Mouse (Mus musculus): ENCODE data around the gene Tram2. TPM values are rescaled to one million over a fixed set of nuclear protein-coding genes. Genes with fewer than 3 reads are reported as not detected.

Gene Tram2
- polyA plus RNA-seq, 1 experiment from 2014 or later: 6.4 TPM

DNA sequence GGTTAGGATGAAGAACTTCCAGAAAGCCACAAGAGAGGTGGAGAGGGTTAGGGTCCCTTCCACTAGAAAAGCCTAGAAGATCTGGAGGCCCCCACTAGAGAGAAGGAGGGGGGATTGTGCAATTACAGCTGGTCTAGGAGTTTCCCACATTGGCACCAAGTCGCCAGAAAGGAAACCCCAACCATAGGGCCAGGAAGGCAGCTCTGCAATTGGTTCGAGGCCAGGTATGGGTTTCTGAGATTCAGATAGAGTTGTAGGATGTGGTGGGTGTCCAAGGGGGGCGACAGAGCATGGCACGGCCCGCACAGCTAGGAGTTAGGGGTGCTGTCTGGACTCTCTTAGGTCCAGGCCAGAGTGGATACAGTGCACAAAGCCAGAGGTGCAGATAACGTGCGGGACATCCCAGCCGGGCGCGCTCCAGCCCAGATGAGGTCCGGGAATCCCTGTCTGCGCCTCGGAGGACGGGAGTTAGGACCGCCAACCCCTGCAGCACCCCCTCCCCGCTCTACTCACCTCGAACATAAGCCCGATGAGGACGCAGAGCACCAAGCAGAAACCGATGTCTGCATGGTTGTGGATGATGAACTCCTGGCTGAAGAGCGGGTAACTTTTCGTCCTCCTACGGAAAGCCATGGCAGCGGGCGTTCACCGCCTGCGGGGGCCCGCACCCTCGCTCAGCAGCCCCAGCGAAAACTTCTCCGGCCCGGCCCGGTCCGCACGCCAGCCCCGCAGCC, 381 bp downstream of the Tram2 start:
- Histone ChIP-seq H3K27me3 (replicated peaks) (no peaks in the 10 kb centered on the region), H3K4me3 (replicated peaks) (peak overlapping the region; percentile 68), H3K9ac (peak overlapping the region; percentile 71), H3K4me2 (replicated peaks) (peak overlapping the region; percentile 68), H3K9me3 (no peaks in the 10 kb centered on the region), H3K27ac (peak overlapping the region; percentile 55; the same call in 1 of the 2 replicates), H3K4me1 (replicated peaks) (peaks cover 42% of the 10 kb centered on the region), H3K36me3 (no peaks in the 10 kb centered on the region)
- under 1% methylated on average over 36 of the region's 36 CpGs for WGBS
- ATAC-seq: peak; percentile 63

DNA sequence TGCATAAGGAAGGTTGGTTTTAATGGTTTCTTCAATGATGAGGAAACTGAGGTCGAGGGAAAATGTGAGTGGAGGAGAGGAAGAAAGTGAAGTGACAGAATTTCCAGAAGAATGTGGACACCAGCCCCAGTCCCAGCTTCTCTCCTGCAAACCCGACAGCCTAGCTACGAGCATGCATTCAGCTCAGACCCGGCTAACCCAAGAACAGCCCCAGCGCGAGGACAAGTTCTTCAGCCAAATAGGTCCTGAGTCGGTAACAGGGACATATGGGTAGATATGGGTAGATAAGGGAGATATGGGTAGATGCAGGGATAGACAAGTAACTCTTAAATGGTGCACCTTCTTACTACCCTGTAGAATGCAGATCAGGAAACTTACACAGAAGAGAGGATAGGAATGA, 1.4 kb downstream of the Tram2 start:
- no peaks in the 10 kb centered on the region for H3K36me3 ChIP-seq
- H3K9me3 ChIP-seq: no peaks in the 10 kb centered on the region
- ATAC-seq: no peak
- H3K4me2 ChIP-seq (replicated peaks): peak overlapping the region; percentile 68
- peak overlapping the region; percentile 68 for H3K4me3 ChIP-seq (replicated peaks)
- H3K9ac ChIP-seq: peak overlapping the region; percentile 71; the same call in 1 of the 2 replicates
- WGBS: 56% methylated on average over 7 of the region's 7 CpGs
- no peaks in the 10 kb centered on the region for H3K27me3 ChIP-seq (replicated peaks)
- no peak overlapping the region for H3K27ac ChIP-seq
- H3K4me1 ChIP-seq (replicated peaks): peaks cover 51% of the 10 kb centered on the region

DNA sequence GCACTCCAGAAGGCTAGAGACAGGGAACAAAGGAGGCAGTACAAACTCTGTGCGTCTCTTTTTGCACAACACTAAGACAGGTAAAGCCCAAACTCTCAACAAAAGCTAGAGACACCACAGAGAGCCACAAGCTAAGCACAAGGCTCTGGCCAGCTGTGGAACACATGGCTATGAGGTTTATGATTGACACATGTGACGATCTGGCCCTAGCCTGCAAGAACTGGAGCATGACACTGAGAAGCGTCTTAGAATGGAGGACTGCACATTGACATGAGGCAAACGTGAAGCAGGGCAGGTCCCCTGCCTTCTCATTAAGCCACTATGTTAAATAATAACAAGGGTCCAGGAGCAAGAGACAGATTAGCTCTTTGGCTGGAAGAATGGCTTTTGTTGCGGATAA, 1.8 kb downstream of the Tram2 start:
- no peaks in the 10 kb centered on the region for H3K27me3 ChIP-seq (replicated peaks)
- no peak for ATAC-seq
- H3K4me3 ChIP-seq (replicated peaks): peak overlapping the region; percentile 68
- H3K27ac ChIP-seq: no peak overlapping the region
- H3K36me3 ChIP-seq: no peaks in the 10 kb centered on the region
- no peaks in the 10 kb centered on the region for H3K9me3 ChIP-seq
- H3K4me1 ChIP-seq (replicated peaks): peaks cover 51% of the 10 kb centered on the region
- H3K4me2 ChIP-seq (replicated peaks): peak overlapping the region; percentile 68
- WGBS: 55% methylated on average over 5 of the region's 5 CpGs
- H3K9ac ChIP-seq: no peak overlapping the region

DNA sequence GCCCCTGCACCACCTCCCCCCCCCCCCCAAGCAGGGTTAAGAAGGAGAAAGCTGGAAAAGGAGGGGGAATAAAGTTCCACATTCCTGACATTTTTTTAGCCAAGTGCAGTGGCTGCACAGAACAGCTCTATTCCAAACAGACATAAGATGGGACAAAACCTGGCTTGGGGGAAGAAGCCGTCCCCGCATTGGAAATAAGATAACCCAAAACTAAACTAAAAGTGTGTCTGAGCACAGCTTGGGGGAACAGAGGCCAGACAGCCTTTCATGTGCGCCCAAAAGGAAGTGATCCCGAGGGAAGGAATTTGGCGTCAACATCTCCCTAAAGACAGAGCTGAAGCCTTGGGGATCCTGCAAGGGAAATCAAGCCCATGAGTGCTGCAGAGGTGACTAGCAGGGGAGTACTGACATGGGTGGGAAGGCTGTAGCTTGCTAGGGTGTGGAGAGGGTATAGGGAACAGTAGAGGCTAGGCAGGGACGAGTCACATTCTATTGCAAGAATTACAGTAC, 3.0 kb downstream of the Tram2 start:
- Histone ChIP-seq H3K9me3 (no peaks in the 10 kb centered on the region), H3K36me3 (no peaks in the 10 kb centered on the region), H3K4me2 (replicated peaks) (peak overlapping the region; percentile 68), H3K27ac (peak overlapping the region; percentile 58), H3K4me1 (replicated peaks) (peaks cover 51% of the 10 kb centered on the region), H3K27me3 (replicated peaks) (no peaks in the 10 kb centered on the region), H3K4me3 (replicated peaks) (peak overlapping the region; percentile 11), H3K9ac (no peak overlapping the region)
- 24% methylated on average over 6 of the region's 6 CpGs for WGBS
- no peak for ATAC-seq

DNA sequence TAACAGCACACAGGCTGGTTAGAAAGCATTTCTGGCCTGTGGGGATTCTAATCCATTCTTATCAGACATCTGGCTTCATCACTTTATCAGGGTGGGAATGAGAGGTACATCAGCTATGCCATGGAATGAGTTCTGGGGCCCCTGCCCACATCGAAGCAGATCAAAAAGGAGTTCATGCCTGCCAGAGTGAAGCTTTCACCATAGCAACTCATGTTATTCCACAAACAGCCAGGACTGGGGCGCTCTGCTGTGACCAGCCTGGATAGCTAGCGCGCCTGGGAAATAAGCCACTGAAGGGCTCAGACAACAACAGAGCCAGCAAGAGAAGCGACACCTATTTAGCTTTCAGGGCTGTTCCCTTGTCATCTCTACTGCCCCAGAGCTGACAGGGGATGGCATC, 4.8 kb downstream of the Tram2 start:
- Histone ChIP-seq H3K4me2 (replicated peaks) (0 out of 2 replicates have a peak overlapping the region, but pooled peaks have one; percentile 4), H3K27ac (no peak overlapping the region; the same call in 1 of the 2 replicates), H3K27me3 (replicated peaks) (no peaks in the 10 kb centered on the region), H3K9ac (no peak overlapping the region), H3K4me3 (replicated peaks) (no peak overlapping the region), H3K36me3 (no peaks in the 10 kb centered on the region), H3K4me1 (replicated peaks) (peaks cover 56% of the 10 kb centered on the region), H3K9me3 (no peaks in the 10 kb centered on the region)
- WGBS: 75% methylated on average over 5 of the region's 5 CpGs
- no peak for ATAC-seq

DNA sequence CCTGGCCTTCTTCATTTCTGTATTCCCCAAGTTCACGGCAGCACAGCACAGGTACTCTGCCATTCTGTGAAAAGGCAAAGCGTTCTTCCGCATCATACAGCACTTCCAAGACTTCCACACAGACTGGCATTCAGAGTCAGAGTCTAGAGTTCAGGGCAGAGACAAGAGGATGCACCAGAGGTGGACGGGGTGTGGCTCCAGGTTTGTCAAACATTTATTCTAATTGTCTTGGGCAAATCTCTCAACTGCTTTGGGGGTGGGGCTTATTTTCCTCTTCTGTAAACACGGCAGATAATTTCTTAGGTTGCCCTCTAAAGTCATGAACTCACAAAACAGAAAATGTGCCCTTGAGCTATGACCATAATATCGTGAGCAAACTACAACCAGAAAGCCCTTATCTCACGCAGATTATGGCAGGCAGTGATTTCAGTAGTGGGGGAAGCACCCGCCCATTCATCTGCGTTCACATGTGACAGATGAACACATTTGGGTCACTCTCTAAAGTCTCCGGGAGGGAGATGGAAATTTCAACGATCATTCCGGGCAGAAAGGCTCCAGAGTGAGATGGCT, 6.1 kb downstream of the Tram2 start:
- peaks cover 58% of the 10 kb centered on the region for H3K4me1 ChIP-seq (replicated peaks)
- peak overlapping the region; percentile 9 for H3K4me2 ChIP-seq (replicated peaks)
- ATAC-seq: peak; percentile 64

DNA sequence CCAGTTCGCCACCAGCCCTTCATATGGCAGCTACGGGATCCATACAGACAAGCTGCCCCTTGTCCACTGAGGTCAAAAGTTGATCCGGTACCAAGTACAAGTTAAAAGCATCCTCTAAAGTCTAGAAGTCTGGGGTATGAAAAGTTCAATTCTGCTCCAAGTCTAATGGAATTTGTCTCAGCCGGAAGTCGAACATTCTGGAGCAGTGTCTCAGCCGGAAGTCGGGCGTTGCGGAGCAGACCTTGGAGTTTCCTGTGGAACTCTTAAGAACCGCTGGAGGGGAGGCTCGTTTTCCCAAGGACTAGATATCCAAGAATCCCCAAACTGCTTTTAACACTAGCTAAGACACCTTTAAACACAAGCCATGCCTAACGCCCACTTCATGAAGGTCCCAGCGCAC, 8.4 kb downstream of the Tram2 start:
- no peaks in the 10 kb centered on the region for H3K9me3 ChIP-seq
- H3K4me2 ChIP-seq (replicated peaks): no peak overlapping the region
- peaks cover 3% of the 10 kb centered on the region; the same call in 1 of the 2 replicates for H3K36me3 ChIP-seq
- 0 out of 2 replicates have a peak overlapping the region, but pooled peaks have one; percentile 22 for H3K27ac ChIP-seq
- H3K4me1 ChIP-seq (replicated peaks): peaks cover 40% of the 10 kb centered on the region
- H3K4me3 ChIP-seq (replicated peaks): no peak overlapping the region
- no peaks in the 10 kb centered on the region for H3K27me3 ChIP-seq (replicated peaks)
- no peak overlapping the region for H3K9ac ChIP-seq
- 64% methylated on average over 13 of the region's 13 CpGs for WGBS
- no peak for ATAC-seq

More for the DNA sequence above, 6.1 kb downstream of the Tram2 start:
- Histone ChIP-seq H3K36me3 (no peaks in the 10 kb centered on the region), H3K9me3 (no peaks in the 10 kb centered on the region), H3K27ac (no peak overlapping the region), H3K4me3 (replicated peaks) (no peak overlapping the region), H3K9ac (no peak overlapping the region), H3K27me3 (replicated peaks) (no peaks in the 10 kb centered on the region)
- WGBS: 62% methylated on average over 12 of the region's 12 CpGs

DNA sequence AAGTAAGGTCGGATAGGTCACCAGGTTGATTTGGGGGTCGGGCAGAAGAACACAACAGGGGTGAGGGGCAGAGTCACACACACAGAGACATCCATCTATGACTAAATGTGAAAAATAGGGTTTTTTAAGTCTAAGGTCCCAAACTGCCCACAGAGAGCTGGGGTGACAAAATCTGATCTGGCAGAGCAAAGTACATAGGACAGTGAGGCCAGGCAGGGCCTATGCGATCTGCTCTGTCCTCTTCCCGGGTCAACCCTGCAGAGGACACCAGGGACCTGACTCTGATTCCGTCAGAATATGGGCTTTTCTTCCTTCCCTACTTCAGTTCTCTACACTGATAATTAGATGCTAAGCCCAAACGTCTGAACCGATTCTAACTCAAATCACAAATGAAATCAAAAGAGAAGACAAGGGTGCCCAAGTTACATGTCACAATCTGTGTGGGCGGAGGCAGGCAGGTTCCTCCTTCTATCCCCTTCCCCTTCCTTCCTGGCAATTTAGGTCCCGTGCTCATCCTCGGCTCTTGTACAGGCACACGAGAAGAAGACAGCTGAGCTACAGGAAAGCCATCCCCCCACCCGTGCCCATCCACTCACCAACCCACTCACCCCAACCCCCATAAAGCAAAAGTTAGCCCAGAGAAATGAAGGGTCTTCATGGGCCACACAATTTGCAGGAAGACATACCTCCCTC, 9.1 kb downstream of the Tram2 start:
- Histone ChIP-seq H3K4me3 (replicated peaks) (no peak overlapping the region), H3K27me3 (replicated peaks) (no peaks in the 10 kb centered on the region), H3K9me3 (no peaks in the 10 kb centered on the region), H3K36me3 (peaks cover 3% of the 10 kb centered on the region; the same call in 1 of the 2 replicates), H3K9ac (no peak overlapping the region), H3K4me1 (replicated peaks) (peaks cover 38% of the 10 kb centered on the region), H3K4me2 (replicated peaks) (no peak overlapping the region), H3K27ac (0 out of 2 replicates have a peak overlapping the region, but pooled peaks have one; percentile 22)
- ATAC-seq: no peak
- WGBS: 80% methylated on average over 12 of the region's 12 CpGs

DNA sequence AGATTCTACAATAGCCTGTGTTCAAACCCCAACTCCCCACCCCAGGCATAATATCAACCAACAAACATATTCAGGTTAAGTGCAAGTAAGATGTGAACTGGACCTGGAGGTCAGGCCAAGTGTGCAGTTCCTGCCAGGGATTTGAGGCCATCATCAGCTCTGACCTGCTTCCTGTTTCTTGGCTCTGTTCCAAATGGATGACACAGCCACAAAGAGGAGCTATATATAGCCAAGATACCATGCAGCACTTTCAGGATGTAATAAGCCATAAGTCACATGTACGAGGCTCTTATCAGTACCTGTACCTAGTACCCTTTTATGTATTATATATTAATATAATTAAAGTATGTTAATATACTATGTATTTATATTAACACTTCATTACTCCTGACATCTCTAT, 10.5 kb downstream of the Tram2 start:
- peaks cover 23% of the 10 kb centered on the region for H3K4me1 ChIP-seq (replicated peaks)
- WGBS: 37% methylated on average over 1 of the region's 1 CpGs
- H3K27me3 ChIP-seq (replicated peaks): no peaks in the 10 kb centered on the region
- ATAC-seq: peak; percentile 55
- no peak overlapping the region for H3K4me2 ChIP-seq (replicated peaks)
- no peak overlapping the region for H3K27ac ChIP-seq
- H3K4me3 ChIP-seq (replicated peaks): no peak overlapping the region
- H3K36me3 ChIP-seq: peaks cover 3% of the 10 kb centered on the region; the same call in 1 of the 2 replicates
- H3K9me3 ChIP-seq: no peaks in the 10 kb centered on the region
- H3K9ac ChIP-seq: no peak overlapping the region

DNA sequence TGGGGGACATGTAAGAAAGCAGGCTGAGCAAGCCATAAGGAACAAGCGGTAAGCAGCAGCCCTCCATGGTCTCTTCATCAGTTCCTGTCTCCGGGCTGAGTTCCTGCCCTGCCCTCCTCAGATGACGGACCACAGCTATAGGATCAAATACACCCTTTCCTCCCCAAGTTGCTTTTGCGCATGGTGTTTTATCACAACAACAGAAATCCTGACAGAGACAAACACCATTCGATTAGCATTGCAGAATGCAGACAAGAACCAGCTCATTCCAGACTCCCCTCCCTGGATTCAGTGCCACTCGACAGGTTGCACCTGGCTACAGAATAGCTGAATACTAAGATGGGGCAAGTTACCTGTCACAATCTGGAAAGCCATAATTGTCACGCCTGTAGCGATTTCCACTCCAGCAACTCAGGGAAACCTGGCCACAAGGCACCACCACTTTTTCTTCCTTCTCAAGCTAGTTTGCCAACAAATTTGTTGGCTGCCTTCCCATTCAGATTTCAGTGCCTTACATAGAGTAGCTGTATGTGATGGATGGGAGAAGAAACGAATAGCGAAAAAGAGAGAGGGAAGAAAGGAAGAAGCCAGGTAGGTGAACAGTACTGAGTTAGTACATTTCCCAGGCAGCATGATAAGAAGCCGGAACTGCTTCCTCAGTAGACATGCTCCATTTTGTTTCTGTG, 11.3 kb downstream of the Tram2 start:
- no peak overlapping the region for H3K4me3 ChIP-seq (replicated peaks)
- no peak overlapping the region for H3K9ac ChIP-seq
- no peaks in the 10 kb centered on the region for H3K27me3 ChIP-seq (replicated peaks)
- no peak overlapping the region for H3K4me2 ChIP-seq (replicated peaks)
- H3K9me3 ChIP-seq: no peaks in the 10 kb centered on the region
- 86% methylated on average over 11 of the region's 11 CpGs for WGBS
- peaks cover 3% of the 10 kb centered on the region; the same call in 1 of the 2 replicates for H3K36me3 ChIP-seq
- ATAC-seq: no peak
- H3K4me1 ChIP-seq (replicated peaks): 0 out of 2 replicates have a peak, but pooled peaks cover 17% of the 10 kb centered on the region
- no peak overlapping the region for H3K27ac ChIP-seq

DNA sequence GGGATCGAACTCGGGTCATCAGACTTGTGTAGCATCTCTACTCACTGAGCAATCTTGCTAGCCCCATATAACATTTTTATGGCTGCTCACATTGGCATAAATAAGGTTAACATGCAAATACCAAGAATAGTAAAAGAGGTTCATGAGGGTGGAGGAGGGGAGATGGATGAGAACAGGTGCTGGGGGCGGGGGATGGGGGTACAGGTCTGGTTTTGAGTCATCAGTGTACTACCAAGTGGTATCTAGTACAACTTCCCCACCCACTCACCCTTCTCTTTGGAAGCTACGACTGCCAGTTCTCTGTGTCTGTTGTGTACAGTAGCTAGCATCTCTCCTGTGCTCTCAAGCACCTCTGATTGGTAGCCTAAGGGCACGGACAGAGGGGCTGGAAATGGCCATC, 14.9 kb downstream of the Tram2 start:
- Histone ChIP-seq H3K4me2 (replicated peaks) (no peak overlapping the region), H3K9ac (no peak overlapping the region)
- WGBS: 91% methylated on average over 5 of the region's 5 CpGs

More for the DNA sequence above, 14.9 kb downstream of the Tram2 start:
- Histone ChIP-seq H3K36me3 (peaks cover 3% of the 10 kb centered on the region; the same call in 1 of the 2 replicates), H3K27me3 (replicated peaks) (no peaks in the 10 kb centered on the region), H3K27ac (no peak overlapping the region), H3K4me3 (replicated peaks) (no peak overlapping the region), H3K4me1 (replicated peaks) (0 out of 2 replicates have a peak, but pooled peaks cover 8% of the 10 kb centered on the region), H3K9me3 (no peaks in the 10 kb centered on the region)
- ATAC-seq: no peak
